Mouse (Mus musculus) gastrocnemius, postnatal 4 days (tissue): Measurements from ENCODE around the gene Ccl11. TPM values are rescaled to one million over a fixed set of nuclear protein-coding genes. Genes with fewer than 3 reads are reported as not detected.

ENCODE experiments used
- DNase-seq, 2 experiments: peaks; one replicate each; pipeline ENCODE4 v3.0.0; 2021 to 2022; ENCODE audit warnings: low spot score in 2 of 2, mixed read lengths in 2 of 2
- long read RNA-seq, 2 experiments: library from polyadenylated mRNA; stranded (forward); transcript quantifications; one replicate each; pipeline ENCODE4 v2.0.0; 2021
- total RNA-seq, 2 experiments: library from RNA; stranded (reverse); gene quantifications; 2 replicates each; pipeline ENCODE4 v1.2.3; 2021

Ccl11 gene
- 1 to 10 TPM; 5.4 to 6.6 TPM for total RNA-seq
- long read RNA-seq, experiment 1, transcript Ccl11-201 (3 exons, 1,082 nt), result major isoform, 5 of 6 reads
- long read RNA-seq, experiment 1, partial matches to known transcripts, result 0 of 6 reads
- long read RNA-seq, experiment 1, other reads (novel, unspliced or antisense), result 1 of 6 reads
- long read RNA-seq, experiment 2, partial matches to known transcripts, result 0 of 2 reads
- long read RNA-seq, experiment 2, other reads (novel, unspliced or antisense), result 0 of 2 reads

- no peak for DNase-seq
Observed at GRCm38 (mm10) chr11:82057646-82058045, at the start of gene Ccl11. TSS of gene Ccl11 (plus strand) at chr11:82057823.

DNA sequence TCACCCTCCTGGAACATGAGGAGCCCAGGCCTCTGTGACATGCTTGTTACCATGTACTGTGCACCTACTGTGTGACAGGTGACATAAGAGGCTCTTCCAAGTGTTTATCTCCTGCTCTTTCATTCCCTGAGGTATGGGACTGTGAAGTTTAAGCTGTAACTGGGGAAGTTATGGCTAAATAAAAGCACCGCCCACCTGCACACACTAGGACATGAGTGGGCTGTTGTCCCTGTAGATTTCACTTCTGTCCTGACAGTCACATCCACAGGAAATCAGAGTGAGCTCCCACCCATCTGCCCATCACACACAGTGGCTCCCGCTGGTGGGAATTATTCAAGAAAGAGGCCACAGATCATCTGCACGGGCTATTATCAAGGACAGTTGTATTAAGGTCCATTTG, 47.5 kb upstream of the Ccl11 start:
- no peak for DNase-seq

GRCm38 (mm10) chr11:82011411-82012193, 46.0 kb upstream of the Ccl11 start:
- no peak for DNase-seq

GRCm38 (mm10) chr11:82013756-82014155, 43.9 kb upstream of the Ccl11 start:
- no peak for DNase-seq

GRCm38 (mm10) chr11:82015066-82015465, 42.6 kb upstream of the Ccl11 start:
- DNase-seq, result no peak

- DNase-seq, result no peak
Observed at GRCm38 (mm10) chr11:82016181-82016780, 41.3 kb upstream of the Ccl11 start.

DNA sequence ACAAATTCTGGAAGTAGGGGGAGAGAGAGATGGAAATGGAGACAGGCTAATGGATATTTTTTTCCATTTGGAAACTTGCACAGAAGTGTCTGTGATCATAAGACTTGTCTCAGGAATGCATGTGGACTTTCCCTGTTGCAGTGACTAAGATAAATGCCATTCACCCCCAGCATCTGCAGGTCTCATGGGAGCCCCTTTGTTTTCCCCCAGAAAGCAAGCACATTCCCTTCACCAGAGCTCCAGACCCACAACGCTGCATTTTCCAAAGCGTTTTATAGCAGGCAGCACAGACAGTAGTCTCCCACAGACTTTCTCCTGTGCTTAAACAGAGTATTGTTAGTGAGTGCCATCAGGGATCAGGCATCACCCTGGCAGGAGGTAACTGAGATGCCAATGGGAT, 38.2 kb upstream of the Ccl11 start:
- DNase-seq, result no peak

- DNase-seq, result no peak
Observed at GRCm38 (mm10) chr11:82019793-82020192, 37.8 kb upstream of the Ccl11 start.

DNA sequence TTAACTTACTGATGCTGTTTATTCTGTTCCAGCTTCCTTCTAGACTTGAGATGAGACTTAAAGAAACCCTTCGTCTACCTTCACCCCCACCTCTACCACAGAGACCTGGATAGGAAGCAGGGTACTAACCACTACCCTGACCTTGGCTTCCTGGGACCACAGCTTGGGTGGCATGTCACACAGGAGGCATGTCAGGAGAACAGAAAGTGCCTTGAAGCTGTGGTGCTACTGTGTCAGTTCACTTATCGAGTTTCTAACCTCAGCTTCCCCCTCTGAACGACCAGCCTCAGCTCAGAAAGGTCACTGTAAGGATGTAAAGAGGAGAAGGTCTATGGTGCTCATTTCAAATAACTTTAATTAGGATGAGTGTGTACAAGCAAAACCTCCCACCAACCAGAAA, 36.2 kb upstream of the Ccl11 start:
- no peak for DNase-seq

DNA sequence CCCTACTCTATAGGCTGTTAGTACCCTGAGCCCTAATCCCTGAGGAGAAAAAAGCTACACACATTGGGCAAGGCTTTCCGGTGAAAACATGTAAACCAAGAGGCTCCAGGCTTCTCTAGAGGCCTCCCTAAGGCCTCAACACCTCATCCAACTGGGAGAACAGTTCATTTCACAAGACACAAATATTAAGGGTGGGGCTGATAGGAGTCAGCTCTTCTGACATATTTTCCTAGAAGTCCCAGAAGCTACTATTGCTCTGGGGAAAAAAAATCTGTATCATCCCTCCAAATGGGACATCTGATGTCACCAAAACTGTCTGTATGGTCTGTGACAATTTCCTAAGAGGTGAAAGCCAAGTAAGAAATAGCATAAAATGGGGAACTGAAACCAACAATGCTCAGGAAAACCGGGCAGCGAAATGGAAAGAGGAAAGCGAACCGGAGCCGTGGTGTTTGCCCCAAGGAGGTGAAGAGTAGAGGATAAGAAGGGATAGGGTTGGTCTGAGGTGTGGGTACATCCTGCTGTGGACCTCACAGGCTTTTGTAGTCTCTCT, 35.0 kb upstream of the Ccl11 start:
- DNase-seq, result no peak

GRCm38 (mm10) chr11:82023769-82024168, 33.9 kb upstream of the Ccl11 start:
- no peak for DNase-seq

- DNase-seq, result no peak
Observed at GRCm38 (mm10) chr11:82030171-82030570, 27.5 kb upstream of the Ccl11 start.

GRCm38 (mm10) chr11:82032136-82032535, 25.5 kb upstream of the Ccl11 start:
- no peak for DNase-seq

- peak; percentile 50 to 85 for DNase-seq
Observed at GRCm38 (mm10) chr11:82032678-82033344, 24.8 kb upstream of the Ccl11 start.

GRCm38 (mm10) chr11:82034446-82034845, 23.2 kb upstream of the Ccl11 start:
- DNase-seq, result no peak

- DNase-seq, result peak; percentile 56 to 76
Observed at GRCm38 (mm10) chr11:82035356-82035755, 22.3 kb upstream of the Ccl11 start, which contains the start of gene Ccl2. TSS of gene Ccl2 (plus strand) at chr11:82035571.

DNA sequence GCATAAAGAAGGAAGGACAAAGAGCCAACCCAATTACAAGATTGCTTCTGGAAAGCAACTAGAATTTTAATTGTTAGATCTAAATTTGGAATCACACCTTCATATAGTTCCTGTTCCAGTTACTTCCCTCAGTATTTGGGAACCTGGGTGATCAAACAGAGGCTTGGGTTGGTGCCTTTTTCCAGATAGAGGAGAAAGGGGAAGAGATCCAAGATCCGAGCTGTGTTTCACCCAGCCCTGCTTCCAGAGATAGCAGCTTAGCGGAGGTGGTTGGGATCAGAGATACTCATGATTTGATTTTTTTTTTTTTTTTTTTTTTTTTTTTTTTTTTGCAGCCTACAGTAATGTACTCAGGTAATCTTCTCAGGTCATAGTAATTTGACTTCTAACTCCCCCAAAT, 21.8 kb upstream of the Ccl11 start:
- DNase-seq, result no peak

- DNase-seq, result no peak
Observed at GRCm38 (mm10) chr11:82038535-82038934, 19.1 kb upstream of the Ccl11 start, which contains the start of gene Gm17268. TSS of gene Gm17268 (minus strand) at chr11:82038562.

- DNase-seq, result no peak
Observed at GRCm38 (mm10) chr11:82039132-82039660, 18.4 kb upstream of the Ccl11 start.

DNA sequence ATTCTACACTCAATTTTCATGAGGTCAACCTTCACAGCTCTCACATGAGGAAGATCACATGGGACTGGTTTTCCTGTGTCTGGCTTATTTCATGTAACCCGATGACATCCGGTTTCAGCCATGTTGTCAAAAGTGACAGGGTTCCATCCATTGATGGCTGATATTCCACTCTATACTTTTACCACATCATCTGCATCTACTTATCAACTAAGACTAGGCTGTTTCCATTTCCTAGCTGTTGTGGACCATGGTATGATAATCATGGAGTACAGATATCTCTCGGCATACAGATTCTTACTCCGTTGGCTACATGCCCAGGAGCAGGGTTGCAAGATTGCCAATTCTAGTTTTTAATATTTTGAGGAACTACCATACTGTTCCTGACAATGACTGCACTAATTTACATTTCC, 15.9 kb upstream of the Ccl11 start:
- DNase-seq, result no peak

DNA sequence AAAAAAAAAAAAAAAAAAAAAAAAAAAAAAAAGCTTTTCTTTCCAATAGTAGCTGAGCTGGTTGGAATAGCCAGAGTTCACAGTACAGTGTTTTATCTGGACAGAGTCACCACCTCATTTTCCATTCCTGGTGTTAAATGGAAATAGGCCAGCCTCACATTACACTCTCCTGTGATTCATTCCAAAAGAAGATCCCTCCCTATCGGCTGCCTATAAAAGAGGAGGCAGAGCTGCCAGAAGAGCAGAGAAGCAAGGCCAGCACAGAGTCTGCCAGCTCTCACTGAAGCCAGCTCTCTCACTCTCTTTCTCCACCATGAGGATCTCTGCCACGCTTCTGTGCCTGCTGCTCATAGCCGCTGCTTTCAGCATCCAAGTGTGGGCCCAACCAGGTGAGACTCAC, 12.2 kb upstream of the Ccl11 start, which contains the start of gene Ccl7:
Gene Ccl7, plus strand, starts transcription at position 242 of the 400 bp plus-strand sequence.
- peak in 1 of 2 experiments; percentile 35 for DNase-seq
